8 mouse cellular contexts compared by ENCODE assay signal in the genomic region with DNA sequence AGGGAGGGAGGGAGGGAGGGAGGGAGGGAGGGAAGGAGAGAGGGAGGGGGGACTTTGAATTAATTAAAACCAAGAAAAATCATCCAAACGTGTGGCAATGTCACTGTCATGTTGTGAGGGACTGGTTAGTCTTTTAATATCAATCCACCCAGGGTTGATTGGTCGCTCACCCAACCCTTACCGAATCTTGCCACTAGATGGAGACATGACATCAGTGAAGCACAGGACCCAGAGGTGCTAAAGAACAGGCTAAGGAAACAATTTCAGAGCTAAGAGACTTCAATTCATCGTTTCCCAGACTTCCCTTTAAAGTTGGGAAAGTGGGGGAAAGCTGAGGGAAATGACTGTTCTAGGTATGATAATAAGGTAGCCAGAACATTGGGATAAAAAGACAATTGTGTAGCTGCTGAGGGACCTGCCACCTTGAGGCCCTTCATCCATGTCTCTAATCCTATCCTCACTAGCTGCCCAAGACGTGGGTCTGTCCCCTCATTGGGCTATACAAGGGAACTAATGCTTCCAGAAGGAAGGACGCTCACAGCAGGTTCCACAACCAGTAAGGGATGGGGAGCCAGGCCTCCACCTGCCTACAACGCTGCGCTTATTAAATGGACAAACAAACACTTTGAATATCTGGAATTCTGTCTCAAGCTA.
DNase-seq lines count a peak whose midpoint lies in the region; ATAC-seq and TF ChIP-seq lines count a peak whose summit lies in the region.

No protein-coding gene starts in this region.

- peak; percentile 55 for DNase-seq in thymus, adult 2 months
- DNase-seq in thymus, adult 18-20 months = no peak
- peak; percentile 18 for DNase-seq in cerebellum, adult 11-12 months
- peak; percentile 83 for DNase-seq in induced T-regulatory cell, adult 2 months (ENCODE audit: low read depth)
- peak; percentile 73 to 83 for DNase-seq in left cerebral cortex, postnatal 14 days (ENCODE audit: low spot score in 2 of 2)
- DNase-seq in mesoderm, embryonic 11.5 days (ENCODE audit: low read depth, low spot score) = peak; percentile 71
- peak; percentile 35 to 41 for DNase-seq in spleen, adult 2 months (ENCODE audit: low read depth in 1 of 2, low spot score in 2 of 2)

- no peak overlapping the region for H3K27ac ChIP-seq in thymus, adult 2 months (ENCODE audit: control insufficient read depth, insufficient read depth, low read length)
- H3K27ac ChIP-seq in forebrain, embryonic 16.5 days (ENCODE audit: low read length) = no peak overlapping the region
- no peak overlapping the region for H3K27ac ChIP-seq in spleen, adult 2 months (ENCODE audit: insufficient read depth, low read length)

- no peak overlapping the region for H3K4me2 ChIP-seq in forebrain, embryonic 16.5 days (ENCODE audit: low read length)

- intact Hi-C loops in left cerebral cortex, postnatal 14 days (cut with DNase I) = loop anchor here (5.0 kb wide), 5 partner anchors 160 to 505 kb away; partner anchors contain the start of gene Rtca

- H3K4me3 ChIP-seq in thymus, adult 2 months (ENCODE audit: control insufficient read depth, insufficient read depth, low read length) = no peak overlapping the region
- H3K4me3 ChIP-seq in forebrain, embryonic 16.5 days (replicated peaks; ENCODE audit: low read length) = no peak overlapping the region
- no peak overlapping the region for H3K4me3 ChIP-seq in spleen, adult 2 months (ENCODE audit: extremely low read depth, insufficient read depth, insufficient read length)

- no peak overlapping the region for H3K9ac ChIP-seq in forebrain, embryonic 16.5 days (replicated peaks; ENCODE audit: low read depth, low read length)

- 51% methylated on average over 8 of the region's 8 CpGs for WGBS in thymus, adult 2 months
- 37% methylated on average over 8 of the region's 8 CpGs for WGBS in forebrain, embryonic 16.5 days
- 47% methylated on average over 8 of the region's 8 CpGs for WGBS in spleen, adult 2 months

- peak; percentile 81 for ATAC-seq in forebrain, embryonic 16.5 days

- TF ChIP-seq CTCF in thymus, adult 2 months (IDR thresholded peaks at IDR 0.05; ENCODE audit: borderline replicate concordance, control insufficient read depth, extremely low read depth, insufficient read depth, low read length, poor library complexity) = no peak
- TF ChIP-seq CTCF in spleen, adult 2 months (IDR thresholded peaks at IDR 0.05; ENCODE audit: extremely low read depth, insufficient read depth, insufficient read length, insufficient replicate concordance) = peak; percentile 64; the same call in 1 of the 2 replicates

- no peaks in the 10 kb centered on the region for H3K27me3 ChIP-seq in thymus, adult 2 months (ENCODE audit: control insufficient read depth, insufficient read depth, low read length)
- no peaks in the 10 kb centered on the region for H3K27me3 ChIP-seq in forebrain, embryonic 16.5 days (replicated peaks; ENCODE audit: control insufficient read depth, insufficient read depth, low read length)
- no peaks in the 10 kb centered on the region for H3K27me3 ChIP-seq in spleen, adult 2 months (ENCODE audit: control insufficient read depth, insufficient read depth, low read length)

- no peaks in the 10 kb centered on the region for H3K36me3 ChIP-seq in thymus, adult 2 months (ENCODE audit: control insufficient read depth, insufficient read depth, low read length)
- H3K36me3 ChIP-seq in forebrain, embryonic 16.5 days (ENCODE audit: control insufficient read depth, insufficient read depth) = no peaks in the 10 kb centered on the region
- peaks cover 5% of the 10 kb centered on the region for H3K36me3 ChIP-seq in spleen, adult 2 months (ENCODE audit: control insufficient read depth, insufficient read depth, low read length)

- TF ChIP-seq POLR2A in thymus, adult 2 months (IDR thresholded peaks at IDR 0.05; ENCODE audit: control insufficient read depth, extremely low read depth, insufficient read depth, low read length, poor library complexity) = no peak
- TF ChIP-seq POLR2A in spleen, adult 2 months (IDR thresholded peaks at IDR 0.05; ENCODE audit: low read depth, low read length) = no peak

- peaks cover 4% of the 10 kb centered on the region; the same call in 1 of the 2 replicates for H3K4me1 ChIP-seq in thymus, adult 2 months (replicated peaks; ENCODE audit: control insufficient read depth, insufficient read depth, low read length)
- peaks cover 9% of the 10 kb centered on the region for H3K4me1 ChIP-seq in forebrain, embryonic 16.5 days (replicated peaks; ENCODE audit: control insufficient read depth, insufficient read depth, low read length)
- H3K4me1 ChIP-seq in spleen, adult 2 months (ENCODE audit: control insufficient read depth, insufficient read depth, insufficient read length) = no peaks in the 10 kb centered on the region

- no peaks in the 10 kb centered on the region for H3K9me3 ChIP-seq in forebrain, embryonic 16.5 days (ENCODE audit: control insufficient read depth, low read length)

Comparison
In these comparisons a context has a peak if more than half of its experiments do, and no peak if none do; other contexts are left out.
1. DNase-seq: peak in thymus, adult 2 months (single experiment), cerebellum, adult 11-12 months (single experiment), induced T-regulatory cell, adult 2 months (single experiment), left cerebral cortex, postnatal 14 days (2 of 2), mesoderm, embryonic 11.5 days (single experiment) and spleen, adult 2 months (2 of 2); none in thymus, adult 18-20 months (0 of 2).